Mouse (Mus musculus): ENCODE measurements around the gene Rbm20.

DNA sequence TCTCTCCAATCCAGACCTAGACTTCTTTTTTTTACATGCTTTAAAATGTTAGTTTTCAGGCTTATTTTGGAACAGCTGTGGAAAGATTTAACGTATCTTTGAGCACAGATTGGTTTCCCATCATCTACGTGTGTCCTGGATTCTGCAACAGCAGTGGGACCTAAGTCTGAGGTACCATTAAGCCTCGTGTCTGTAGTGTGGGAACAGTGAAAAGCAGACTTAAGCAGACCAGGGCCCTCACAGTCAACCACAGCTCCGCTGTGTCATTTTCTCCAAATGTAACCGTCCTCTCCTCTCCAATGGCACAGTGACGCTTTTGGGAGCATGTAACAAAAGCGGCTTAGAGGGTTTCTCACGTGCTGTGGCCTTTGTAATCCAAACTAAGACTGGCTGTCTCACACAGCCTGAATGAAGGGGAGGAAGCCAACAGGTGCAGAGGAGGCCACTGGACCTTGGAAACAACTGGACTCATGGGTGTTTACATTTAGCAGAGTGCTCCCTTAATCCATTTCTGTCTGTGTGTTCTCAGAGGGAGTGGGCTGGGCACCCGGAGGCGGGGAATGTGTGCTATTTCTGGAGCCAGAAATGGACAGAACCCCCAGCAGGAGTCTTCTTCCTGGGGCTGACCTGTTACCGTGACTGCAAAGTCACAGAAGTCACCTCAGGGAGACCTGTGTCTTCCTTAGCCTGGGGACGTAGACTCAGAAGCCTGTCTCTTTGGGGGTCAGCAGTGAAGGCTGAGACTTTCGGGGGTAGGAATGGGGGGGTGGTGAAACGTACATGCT lies 15.0 kb upstream of the Rbm20 start:
- TF ChIP-seq POLR2A (IDR thresholded peaks at IDR 0.05; ENCODE audit: borderline replicate concordance, low read depth, low read length) (no peak), CTCF (IDR thresholded peaks at IDR 0.05; ENCODE audit: low read depth, low read length) (no peak)

Measured in bone marrow macrophage, adult 2 months (primary cell).